Mouse (Mus musculus) neutrophil, adult 5-6 weeks (primary cell): ENCODE results near the gene Calu. TPM values are rescaled to one million over a fixed set of nuclear protein-coding genes. Genes with fewer than 3 reads are reported as not detected.
"Not testable (repeated sequence)": the region's sequence is repeated elsewhere in the genome, so short reads cannot be mapped to it uniquely, and the experiment has no call there.

Experiments used
- ATAC-seq: fragments of 151-379, 151-347 bp; 2 replicates; pipeline ENCODE4 v1.8.0; 2017; ENCODE audit warnings: mild to moderate bottlenecking, moderate TSS enrichment; ENCODE audit not compliant: insufficient number of reproducible peaks, poor library complexity, low FRiP score, severe bottlenecking; ENCODE audit errors: extremely low read depth
- total RNA-seq: library from RNA; stranded (forward); fragments of 200-1000 nt; gene quantifications from 2 replicates; pipeline ENCODE4 v1.2.3, GENCODE M21; 2017

Calu gene
- 53.7 and 63.9 TPM in 2 replicates for total RNA-seq

GRCm38 (mm10) chr6:29347665-29348370 lies at the start of gene Calu:
Gene Calu, plus strand, starts transcription at chr6:29348069.
- ATAC-seq = peak; percentile 97

GRCm38 (mm10) chr6:29299112-29299511 lies 48.8 kb upstream of the Calu start:
- no peak for ATAC-seq

- ATAC-seq = no peak
Measured at GRCm38 (mm10) chr6:29303251-29303650, 44.6 kb upstream of the Calu start.

GRCm38 (mm10) chr6:29303726-29304125 lies 44.1 kb upstream of the Calu start:
- no peak for ATAC-seq

- ATAC-seq = no peak
Measured at GRCm38 (mm10) chr6:29305462-29305861, 42.4 kb upstream of the Calu start.

- ATAC-seq = no peak
Measured at GRCm38 (mm10) chr6:29308846-29309605, 38.8 kb upstream of the Calu start.

GRCm38 (mm10) chr6:29313690-29314202 lies 34.1 kb upstream of the Calu start:
- ATAC-seq = no peak

GRCm38 (mm10) chr6:29317286-29317685 lies 30.6 kb upstream of the Calu start:
- ATAC-seq = no peak

GRCm38 (mm10) chr6:29317941-29318340 lies 29.9 kb upstream of the Calu start:
- no peak for ATAC-seq

GRCm38 (mm10) chr6:29318879-29319278 lies 29.0 kb upstream of the Calu start, which contains the start of gene Fam71f1:
Gene Fam71f1, plus strand, starts transcription at chr6:29319140.
- no peak for ATAC-seq

- ATAC-seq = no peak
Measured at GRCm38 (mm10) chr6:29321586-29321985, 26.3 kb upstream of the Calu start.

- no peak for ATAC-seq
Measured at GRCm38 (mm10) chr6:29322147-29322546, 25.7 kb upstream of the Calu start.

- ATAC-seq = no peak
Measured at GRCm38 (mm10) chr6:29322735-29323134, 25.1 kb upstream of the Calu start.

- ATAC-seq = no peak
Measured at GRCm38 (mm10) chr6:29326961-29327360, 20.9 kb upstream of the Calu start.

- no peak for ATAC-seq
Measured at GRCm38 (mm10) chr6:29329514-29329913, 18.4 kb upstream of the Calu start.

GRCm38 (mm10) chr6:29346512-29346911 lies 1.4 kb upstream of the Calu start:
- not testable (repeated sequence) for ATAC-seq

- no peak for ATAC-seq
Measured at GRCm38 (mm10) chr6:29347189-29347588, 680 bp upstream of the Calu start.

GRCm38 (mm10) chr6:29348371-29348724 lies 479 bp downstream of the Calu start:
- no peak for ATAC-seq

GRCm38 (mm10) chr6:29351613-29352012 lies 3.7 kb downstream of the Calu start:
- ATAC-seq = no peak

GRCm38 (mm10) chr6:29352816-29353215 lies 4.9 kb downstream of the Calu start:
- ATAC-seq = no peak
